Mouse (Mus musculus) CH12.LX (cell line): ENCODE measurements around the gene Mcrip1. TPM values are rescaled to one million over a fixed set of nuclear protein-coding genes. Genes with fewer than 3 reads are reported as not detected.

Experiments used
- DNase-seq: peaks from one replicate; pipeline ENCODE4 v3.0.0-alpha.2; 2013; ENCODE audit errors: extremely low read depth
- H3K27ac ChIP-seq: 2 replicates; pipeline ENCODE4 v1.5.1; 2012; ENCODE audit warnings: low read depth, mild to moderate bottlenecking, control low read depth, moderate library complexity; ENCODE audit not compliant: insufficient read depth
- H3K27me3 ChIP-seq: replicated peaks from 2 replicates; pipeline ENCODE3; 2012; ENCODE audit warnings: inconsistent platforms
- H3K36me3 ChIP-seq, 2 experiments: replicated peaks in 1 of 2; 2 replicates each; pipeline versions ENCODE3 to v1.6.1; 2012; ENCODE audit warnings: inconsistent platforms in 1 of 2, low read length in 1 of 2, mild to moderate bottlenecking in 1 of 2, mixed read lengths in 1 of 2, moderate library complexity in 1 of 2; ENCODE audit not compliant: control insufficient read depth in 1 of 2, insufficient read depth in 1 of 2
- H3K4me1 ChIP-seq, 2 experiments: 2 replicates each; pipeline ENCODE4 v1.6.1; 2012; ENCODE audit warnings: inconsistent platforms in 1 of 2, moderate library complexity in 1 of 2; ENCODE audit not compliant: insufficient read depth in 2 of 2, control insufficient read depth in 1 of 2
- H3K4me2 ChIP-seq: 2 replicates; pipeline ENCODE4 v1.6.1; 2012; ENCODE audit warnings: low read depth, mild to moderate bottlenecking, control low read depth; ENCODE audit not compliant: poor library complexity, insufficient read depth, severe bottlenecking
- H3K4me3 ChIP-seq, 3 experiments: fragments of 150-350 bp in 1 of 3; sonication (generic) in 1 of 3; replicated peaks in 1 of 3; 2 replicates each; pipeline versions ENCODE3 to v1.5.1; 2011 to 2012; ENCODE audit warnings: low read depth in 2 of 3, low read length in 2 of 3, mild to moderate bottlenecking in 2 of 3, moderate library complexity in 2 of 3, control low read depth in 1 of 3, improper control_type of control experiment in 1 of 3, inconsistent platforms in 1 of 3, mixed read lengths in 1 of 3; ENCODE audit not compliant: poor library complexity in 1 of 3
- H3K79me2 ChIP-seq: replicated peaks from 2 replicates; pipeline ENCODE4 v1.6.1; 2012; ENCODE audit warnings: mild to moderate bottlenecking, moderate library complexity; ENCODE audit not compliant: control insufficient read depth, poor library complexity, insufficient read depth, severe bottlenecking; ENCODE audit errors: extremely low read depth
- H3K9ac ChIP-seq: 2 replicates; pipeline ENCODE4 v1.6.1; 2012; ENCODE audit warnings: low read depth, mild to moderate bottlenecking, control low read depth, moderate library complexity; ENCODE audit not compliant: insufficient read depth
- H3K9me3 ChIP-seq: replicated peaks from 2 replicates; pipeline ENCODE3; 2012; ENCODE audit warnings: low read length, inconsistent platforms, mixed read lengths
- CTCF ChIP-seq, 2 experiments: IDR thresholded peaks in 1 of 2; conservative IDR thresholded peaks in 1 of 2; 2 replicates each; pipeline ENCODE4 v1.5.1; 2011 to 2012; ENCODE audit warnings: low read depth in 2 of 2, low read length in 2 of 2, improper control_type of control experiment in 1 of 2, inconsistent platforms in 1 of 2, mild to moderate bottlenecking in 1 of 2, moderate library complexity in 1 of 2
- E2F4 ChIP-seq: IDR thresholded peaks from 2 replicates; pipeline ENCODE4 v1.6.1; 2011; ENCODE audit warnings: low read depth, low read length, improper control_type of control experiment; ENCODE audit not compliant: insufficient replicate concordance
- ELF1 ChIP-seq: IDR thresholded peaks from 2 replicates; pipeline ENCODE4 v1.6.1; 2014; ENCODE audit warnings: low read depth, mild to moderate bottlenecking, inconsistent platforms, low read length, improper control_type of control experiment
- EP300 ChIP-seq: IDR thresholded peaks from 2 replicates; pipeline ENCODE4 v1.6.1; 2011; ENCODE audit warnings: low read length, improper control_type of control experiment
- ETS1 ChIP-seq: conservative IDR thresholded peaks from 2 replicates; pipeline ENCODE4 v1.6.1; 2012; ENCODE audit warnings: low read depth, mild to moderate bottlenecking, inconsistent platforms, low read length, improper control_type of control experiment, moderate library complexity
- GABPA ChIP-seq: IDR thresholded peaks from 2 replicates; pipeline ENCODE4 v1.6.1; 2012; ENCODE audit warnings: low read depth, low read length, improper control_type of control experiment, inconsistent platforms; ENCODE audit not compliant: insufficient replicate concordance
- HCFC1 ChIP-seq: IDR thresholded peaks from 2 replicates; pipeline ENCODE4 v1.6.1; 2012; ENCODE audit warnings: low read depth, mild to moderate bottlenecking, inconsistent platforms, low read length, improper control_type of control experiment
- IRF4 ChIP-seq: IDR thresholded peaks from 2 replicates; pipeline ENCODE4 v1.6.1; 2014; ENCODE audit warnings: low read depth, mild to moderate bottlenecking, inconsistent platforms, low read length, improper control_type of control experiment
- JUN ChIP-seq: IDR thresholded peaks from 2 replicates; pipeline ENCODE4 v1.6.1; 2011; ENCODE audit warnings: low read depth, mild to moderate bottlenecking, low read length, improper control_type of control experiment, moderate library complexity; ENCODE audit not compliant: insufficient read depth
- KAT2A ChIP-seq: IDR thresholded peaks from 2 replicates; pipeline ENCODE4 v1.6.1; 2012; ENCODE audit warnings: low read length, improper control_type of control experiment, inconsistent platforms; ENCODE audit not compliant: insufficient replicate concordance
- MAFK ChIP-seq: IDR thresholded peaks from 2 replicates; pipeline ENCODE4 v1.6.1; 2011; ENCODE audit warnings: low read length, improper control_type of control experiment; ENCODE audit not compliant: insufficient replicate concordance
- MXI1 ChIP-seq: IDR thresholded peaks from 2 replicates; pipeline ENCODE4 v1.6.1; 2011; ENCODE audit warnings: mild to moderate bottlenecking, low read depth, low read length, improper control_type of control experiment
- NELFE ChIP-seq: IDR thresholded peaks from 2 replicates; pipeline ENCODE4 v1.6.1; 2011; ENCODE audit warnings: low read depth, low read length, improper control_type of control experiment
- NRF1 ChIP-seq: IDR thresholded peaks from 2 replicates; pipeline ENCODE4 v1.6.1; 2014; ENCODE audit warnings: low read depth, mild to moderate bottlenecking, inconsistent platforms, low read length, improper control_type of control experiment, moderate library complexity
- PAX5 ChIP-seq: IDR thresholded peaks from 2 replicates; pipeline ENCODE4 v1.6.1; 2012; ENCODE audit warnings: low read length, inconsistent platforms, mixed read lengths
- POLR2AphosphoS2 ChIP-seq: IDR thresholded peaks from 2 replicates; pipeline ENCODE4 v1.6.1; 2011; ENCODE audit warnings: low read depth, low read length, improper control_type of control experiment
- RCOR1 ChIP-seq: conservative IDR thresholded peaks from 2 replicates; pipeline ENCODE4 v1.6.1; 2012; ENCODE audit warnings: low read depth, mild to moderate bottlenecking, inconsistent platforms, low read length, improper control_type of control experiment
- SIN3A ChIP-seq: IDR thresholded peaks from 2 replicates; pipeline ENCODE4 v1.6.1; 2012; ENCODE audit warnings: low read length, improper control_type of control experiment, inconsistent platforms
- SMC3 ChIP-seq: IDR thresholded peaks from 2 replicates; pipeline ENCODE4 v1.6.1; 2011; ENCODE audit warnings: low read depth, low read length, improper control_type of control experiment
- TBP ChIP-seq: conservative IDR thresholded peaks from 2 replicates; pipeline ENCODE4 v1.6.1; 2011; ENCODE audit warnings: low read depth, low read length, improper control_type of control experiment
- TCF12 ChIP-seq: IDR thresholded peaks from 2 replicates; pipeline ENCODE4 v1.6.1; 2014; ENCODE audit warnings: low read depth, mild to moderate bottlenecking, inconsistent platforms, low read length, improper control_type of control experiment
- UBTF ChIP-seq: IDR thresholded peaks from 2 replicates; pipeline ENCODE4 v1.6.1; 2012; ENCODE audit warnings: low read depth, mild to moderate bottlenecking, inconsistent platforms, low read length, improper control_type of control experiment, moderate library complexity
- USF1 ChIP-seq: IDR thresholded peaks from 2 replicates; pipeline ENCODE4 v1.6.1; 2014; ENCODE audit warnings: low read depth, mild to moderate bottlenecking, inconsistent platforms, low read length, improper control_type of control experiment
- ZKSCAN1 ChIP-seq: IDR thresholded peaks from 2 replicates; pipeline ENCODE4 v1.6.1; 2012; ENCODE audit warnings: low read depth, inconsistent platforms, low read length, improper control_type of control experiment, borderline replicate concordance
- ZMIZ1 ChIP-seq: IDR thresholded peaks from 2 replicates; pipeline ENCODE4 v1.6.1; 2012; ENCODE audit warnings: low read depth, mild to moderate bottlenecking, inconsistent platforms, low read length, improper control_type of control experiment
- dilution Hi-C: fragments of 300-500 bp; cut with MboI; formaldehyde crosslinking; loops from 2 replicates; pipeline ENCODE4 v1.14.3; 2020; ENCODE audit warnings: low sequenced_read_pairs; ENCODE audit not compliant: extremely low pct_unique_long_range_greater_than_20kb, extremely low pct_ligation_motif_present
- in situ Hi-C: fragments of 300-500 bp; cut with MboI; formaldehyde crosslinking; loops from 3 replicates; pipeline ENCODE4 v1.14.3; 2019; ENCODE audit warnings: low sequenced_read_pairs, low pct_ligation_motif_present, low pct_unique_long_range_greater_than_20kb, mixed read lengths
- polyA plus RNA-seq: library from polyadenylated mRNA; unstranded; fragments of >175 nt; gene quantifications from 2 replicates; pipeline ENCODE4 v1.2.1, GENCODE M21; 2012; ENCODE audit warnings: low read depth; ENCODE audit not compliant: insufficient read length
- total RNA-seq, 2 experiments: library from RNA; depleted of rRNA; stranded (reverse); fragments of 300-350 nt in 1 of 2; fragments of >200 nt in 1 of 2; gene quantifications; 2 replicates each; pipeline ENCODE4 v1.2.3; 2012 to 2014

Mcrip1 gene
- total and polyA plus RNA-seq, 3 experiments: 39.6 to 66.5 (median 46.2) TPM

GRCm38 (mm10) chr11:120498891-120499290 is 50.6 kb downstream of the Mcrip1 start:
- dilution Hi-C loops: no loop called here
- TF ChIP-seq EP300 (no peak), HCFC1 (no peak), ELF1 (no peak), GABPA (no peak), ZKSCAN1 (no peak), MXI1 (no peak), SIN3A (no peak), MAFK (no peak), JUN (no peak), USF1 (no peak), PAX5 (no peak), KAT2A (no peak), RCOR1 (no peak), POLR2AphosphoS2 (no peak), ZMIZ1 (no peak), NRF1 (no peak)
- no peaks in the 10 kb centered on the region for H3K79me2 ChIP-seq
- H3K4me2 ChIP-seq: no peak overlapping the region
- peaks cover 0 to 9% of the 10 kb centered on the region in 2 experiments; a peak in 2 of 4 replicates for H3K4me1 ChIP-seq
- in situ Hi-C loops: no loop called here
- no peak overlapping the region for H3K4me3 ChIP-seq
- no peak overlapping the region for H3K27ac ChIP-seq
- peaks cover 40 to 60% of the 10 kb centered on the region in 2 experiments for H3K36me3 ChIP-seq
- no peak overlapping the region for H3K9ac ChIP-seq
- H3K27me3 ChIP-seq: no peaks in the 10 kb centered on the region
- no peak for DNase-seq
- H3K9me3 ChIP-seq: no peaks in the 10 kb centered on the region

GRCm38 (mm10) chr11:120498226-120498625 is 51.3 kb downstream of the Mcrip1 start:
- in situ Hi-C loops (no loop called here), dilution Hi-C loops (no loop called here)
- Histone ChIP-seq H3K4me2 (no peak overlapping the region), H3K27me3 (no peaks in the 10 kb centered on the region), H3K27ac (no peak overlapping the region), H3K9me3 (no peaks in the 10 kb centered on the region), H3K36me3 (peaks cover 40 to 65% of the 10 kb centered on the region in 2 experiments), H3K4me3 (no peak overlapping the region), H3K79me2 (0 out of 2 replicates have a peak, but pooled peaks cover 1% of the 10 kb centered on the region), H3K4me1 (peaks cover 0 to 16% of the 10 kb centered on the region in 2 experiments; a peak in 2 of 4 replicates), H3K9ac (no peak overlapping the region)
- TF ChIP-seq SMC3 (no peak), GABPA (no peak), UBTF (no peak), JUN (no peak), IRF4 (no peak), TCF12 (no peak), NRF1 (no peak), KAT2A (no peak), ZKSCAN1 (no peak), SIN3A (no peak), NELFE (no peak), ZMIZ1 (no peak), ELF1 (no peak), TBP (no peak), E2F4 (no peak), CTCF (conservative IDR thresholded peaks at IDR 0.05 in 1 of 2, IDR thresholded peaks at IDR 0.05 in 1 of 2; ENCODE audit: low read depth in 2 of 2, low read length in 2 of 2) (no peak), ETS1 (no peak), EP300 (no peak)
- DNase-seq: no peak
